Mouse (Mus musculus) neural tube, embryonic 15.5 days (tissue): ENCODE data around the gene Esyt1. TPM values are rescaled to one million over a fixed set of nuclear protein-coding genes. Genes with fewer than 3 reads are reported as not detected.
A peak's percentile ranks its signal among the peaks of the same experiment; 100 is the strongest.

ENCODE experiments used
- ATAC-seq: fragments of 200-750 bp; cut with Nextera tagmentation; 2 replicates; pipeline ENCODE4 v1.8.0; 2017; ENCODE audit warnings: mild to moderate bottlenecking, moderate TSS enrichment, moderate library complexity; ENCODE audit not compliant: low FRiP score
- H3K27ac ChIP-seq: fragments of 300-500 bp; sonication (generic); replicated peaks from 2 replicates; pipeline ENCODE4 v1.5.1; 2015; ENCODE audit warnings: mild to moderate bottlenecking, inconsistent platforms
- H3K27me3 ChIP-seq: fragments of 300-500 bp; sonication (generic); replicated peaks from 2 replicates; pipeline ENCODE4 v1.6.1; 2015; ENCODE audit warnings: inconsistent platforms
- H3K36me3 ChIP-seq: fragments of 300-500 bp; sonication (generic); 2 replicates; pipeline ENCODE4 v1.6.1; 2015; ENCODE audit warnings: inconsistent platforms
- H3K4me1 ChIP-seq: fragments of 300-500 bp; sonication (generic); 2 replicates; pipeline ENCODE4 v1.6.1; 2015; ENCODE audit warnings: inconsistent platforms
- H3K4me2 ChIP-seq: fragments of 300-500 bp; sonication (generic); 2 replicates; pipeline ENCODE4 v1.6.1; 2015; ENCODE audit warnings: inconsistent platforms, mild to moderate bottlenecking, moderate library complexity
- H3K4me3 ChIP-seq: fragments of 300-500 bp; sonication (generic); replicated peaks from 2 replicates; pipeline ENCODE4 v1.5.1; 2015; ENCODE audit warnings: mild to moderate bottlenecking, inconsistent platforms
- H3K9ac ChIP-seq: fragments of 300-500 bp; sonication (generic); replicated peaks from 2 replicates; pipeline ENCODE4 v1.6.1; 2015; ENCODE audit warnings: mild to moderate bottlenecking, inconsistent platforms
- H3K9me3 ChIP-seq: fragments of 300-500 bp; sonication (generic); replicated peaks from 2 replicates; pipeline ENCODE4 v1.6.1; 2016; ENCODE audit warnings: inconsistent platforms
- whole genome bisulfite sequencing: fragments of 180-500 bp; shearing (Covaris S2); methylation state at CpG from one replicate; pipeline ENCODE4 v1.1.7; 2015; ENCODE audit warnings: mixed read lengths; 5-methylcytosine and 5-hydroxymethylcytosine counted together
- polyA plus RNA-seq: library from polyadenylated mRNA; unstranded; fragments of >200 nt; fragmentation: Nextera tagmentation; extraction: Ambion mirVana; gene quantifications from 2 replicates; pipeline ENCODE4 v1.2.1, GENCODE M21; 2015

Gene Esyt1
- polyA plus RNA-seq, 1 experiment from 2014 or later = 20.7 TPM

- peak; percentile 51; the same call in 1 of the 2 replicates for ATAC-seq
- Histone ChIP-seq H3K4me1 (peaks cover 4% of the 10 kb centered on the region), H3K9me3 (no peaks in the 10 kb centered on the region), H3K27ac (0 out of 2 replicates have a peak overlapping the region, but pooled peaks have one; percentile 34), H3K4me2 (peak overlapping the region; percentile 52), H3K36me3 (no peaks in the 10 kb centered on the region), H3K9ac (no peak overlapping the region), H3K27me3 (no peaks in the 10 kb centered on the region), H3K4me3 (peak overlapping the region; percentile 22; the same call in 1 of the 2 replicates)
- 81% methylated on average over 4 of the region's 4 CpGs for WGBS
Observed at GRCm38 (mm10) chr10:128535624-128536265, 10.1 kb upstream of the Esyt1 start.

GRCm38 (mm10) chr10:128535206-128535605 lies 9.5 kb upstream of the Esyt1 start:
- no peak for ATAC-seq
- H3K9ac ChIP-seq = no peak overlapping the region

GRCm38 (mm10) chr10:128526366-128527356 lies 990 bp upstream of the Esyt1 start:
- 31% methylated on average over 28 of the region's 28 CpGs for WGBS
- peak overlapping the region; percentile 100 for H3K4me2 ChIP-seq
- H3K36me3 ChIP-seq = no peaks in the 10 kb centered on the region; the same call in 1 of the 2 replicates
- H3K27me3 ChIP-seq = 0 out of 2 replicates have a peak, but pooled peaks cover 5% of the 10 kb centered on the region
- H3K27ac ChIP-seq = 0 out of 2 replicates have a peak overlapping the region, but pooled peaks have one; percentile 28
- H3K4me1 ChIP-seq = peaks cover 30% of the 10 kb centered on the region
- 0 out of 2 replicates have a peak overlapping the region, but pooled peaks have one; percentile 34 for H3K9ac ChIP-seq
- peak overlapping the region; percentile 76 for H3K4me3 ChIP-seq
- no peaks in the 10 kb centered on the region for H3K9me3 ChIP-seq
- no peak for ATAC-seq

More at GRCm38 (mm10) chr10:128535206-128535605, 9.5 kb upstream of the Esyt1 start:
- H3K4me3 ChIP-seq = no peak overlapping the region
- no peak overlapping the region for H3K27ac ChIP-seq
- H3K27me3 ChIP-seq = no peaks in the 10 kb centered on the region
- 80% methylated on average over 2 of the region's 2 CpGs for WGBS
- H3K9me3 ChIP-seq = no peaks in the 10 kb centered on the region
- H3K4me1 ChIP-seq = peaks cover 4% of the 10 kb centered on the region
- H3K36me3 ChIP-seq = no peaks in the 10 kb centered on the region
- H3K4me2 ChIP-seq = no peak overlapping the region

GRCm38 (mm10) chr10:128524732-128525662 lies 674 bp downstream of the Esyt1 start:
- H3K27ac ChIP-seq = peak overlapping the region; percentile 79
- no peaks in the 10 kb centered on the region for H3K9me3 ChIP-seq
- H3K9ac ChIP-seq = peak overlapping the region; percentile 74
- H3K4me3 ChIP-seq = peak overlapping the region; percentile 76
- peak; percentile 56 for ATAC-seq
- 0 out of 2 replicates have a peak, but pooled peaks cover 5% of the 10 kb centered on the region for H3K27me3 ChIP-seq
- peaks cover 30% of the 10 kb centered on the region for H3K4me1 ChIP-seq
- H3K36me3 ChIP-seq = peaks cover 6% of the 10 kb centered on the region
- under 1% methylated on average over 58 of the region's 58 CpGs for WGBS
- H3K4me2 ChIP-seq = peak overlapping the region; percentile 100

GRCm38 (mm10) chr10:128524111-128524731 lies 1.4 kb downstream of the Esyt1 start:
- Histone ChIP-seq H3K9me3 (no peaks in the 10 kb centered on the region), H3K36me3 (peaks cover 6% of the 10 kb centered on the region), H3K27ac (peak overlapping the region; percentile 79; the same call in 1 of the 2 replicates), H3K4me1 (peaks cover 30% of the 10 kb centered on the region), H3K4me2 (peak overlapping the region; percentile 100), H3K9ac (peak overlapping the region; percentile 74), H3K27me3 (0 out of 2 replicates have a peak, but pooled peaks cover 5% of the 10 kb centered on the region), H3K4me3 (peak overlapping the region; percentile 76)
- 12% methylated on average over 11 of the region's 11 CpGs for WGBS
- no peak for ATAC-seq

GRCm38 (mm10) chr10:128522351-128522750 lies 3.3 kb downstream of the Esyt1 start:
- no peak for ATAC-seq

GRCm38 (mm10) chr10:128520591-128520990 lies 5.1 kb downstream of the Esyt1 start:
- WGBS = 89% methylated on average over 16 of the region's 16 CpGs
- Histone ChIP-seq H3K4me2 (no peak overlapping the region), H3K9ac (no peak overlapping the region), H3K27me3 (peaks cover 12% of the 10 kb centered on the region; the same call in 1 of the 2 replicates), H3K4me3 (no peak overlapping the region), H3K9me3 (no peaks in the 10 kb centered on the region), H3K36me3 (peaks cover 20% of the 10 kb centered on the region), H3K4me1 (peaks cover 19% of the 10 kb centered on the region), H3K27ac (no peak overlapping the region)
- no peak for ATAC-seq

More at GRCm38 (mm10) chr10:128522351-128522750, 3.3 kb downstream of the Esyt1 start:
- Histone ChIP-seq H3K4me1 (peaks cover 30% of the 10 kb centered on the region), H3K27me3 (peaks cover 7% of the 10 kb centered on the region; the same call in 1 of the 2 replicates), H3K9ac (no peak overlapping the region), H3K27ac (no peak overlapping the region), H3K36me3 (peaks cover 11% of the 10 kb centered on the region), H3K4me2 (no peak overlapping the region), H3K9me3 (no peaks in the 10 kb centered on the region), H3K4me3 (no peak overlapping the region)
- WGBS = 80% methylated on average over 6 of the region's 6 CpGs

GRCm38 (mm10) chr10:128518833-128519232 lies 6.8 kb downstream of the Esyt1 start:
- Histone ChIP-seq H3K36me3 (peaks cover 22% of the 10 kb centered on the region), H3K9me3 (no peaks in the 10 kb centered on the region), H3K4me2 (no peak overlapping the region), H3K4me3 (no peak overlapping the region), H3K9ac (no peak overlapping the region), H3K27ac (no peak overlapping the region), H3K4me1 (peaks cover 2% of the 10 kb centered on the region; the same call in 1 of the 2 replicates), H3K27me3 (peaks cover 12% of the 10 kb centered on the region; the same call in 1 of the 2 replicates)
- 77% methylated on average over 7 of the region's 7 CpGs for WGBS
- no peak for ATAC-seq

- Histone ChIP-seq H3K4me3 (no peak overlapping the region), H3K27ac (no peak overlapping the region), H3K4me2 (no peak overlapping the region), H3K9me3 (no peaks in the 10 kb centered on the region), H3K36me3 (peaks cover 28% of the 10 kb centered on the region), H3K4me1 (no peaks in the 10 kb centered on the region), H3K9ac (no peak overlapping the region), H3K27me3 (peaks cover 12% of the 10 kb centered on the region; the same call in 1 of the 2 replicates)
- 34% methylated on average over 6 of the region's 6 CpGs for WGBS
- ATAC-seq = no peak
Observed at GRCm38 (mm10) chr10:128516677-128517076, 9.0 kb downstream of the Esyt1 start.

GRCm38 (mm10) chr10:128516029-128516428 lies 9.6 kb downstream of the Esyt1 start:
- ATAC-seq = no peak; the same call in 1 of the 2 replicates
- Histone ChIP-seq H3K36me3 (peaks cover 28% of the 10 kb centered on the region), H3K27ac (no peak overlapping the region), H3K27me3 (peaks cover 12% of the 10 kb centered on the region; the same call in 1 of the 2 replicates), H3K4me2 (no peak overlapping the region), H3K4me1 (no peaks in the 10 kb centered on the region), H3K9me3 (no peaks in the 10 kb centered on the region), H3K9ac (no peak overlapping the region), H3K4me3 (no peak overlapping the region)
- WGBS = 20% methylated on average over 20 of the region's 20 CpGs
